Mouse (Mus musculus): ENCODE results near the gene Fmo9. TPM values are rescaled to one million over a fixed set of nuclear protein-coding genes. Genes with fewer than 3 reads are reported as not detected.

Fmo9 gene
- polyA plus RNA-seq (2014; fragmentation: Nextera tagmentation; extraction: Ambion mirVana) = 0.15 TPM in 1 of 2 replicates, not detected in the other

DNA sequence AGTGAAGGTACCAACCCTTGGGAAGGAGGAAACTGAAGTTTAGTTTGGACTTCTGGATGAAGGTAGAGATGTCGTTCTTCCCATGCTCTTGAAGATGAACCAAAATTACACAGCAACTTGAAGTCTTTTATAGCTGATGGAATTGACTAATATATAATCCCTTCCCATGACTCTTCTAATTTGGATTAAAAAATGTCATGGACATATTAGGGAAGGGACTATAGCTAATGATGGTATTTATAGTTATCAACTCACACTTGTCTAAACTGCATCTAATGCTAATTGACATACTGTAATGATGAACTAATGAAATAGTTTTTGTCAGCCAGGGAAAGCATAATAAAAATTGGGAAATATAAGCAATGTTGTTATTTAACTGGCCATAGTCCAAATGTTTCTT is at the start of gene Fmo9:
Gene Fmo9 (minus strand): TSS at position 101 of the 400 bp plus-strand sequence.
- Histone ChIP-seq H3K4me2 (ENCODE audit: low read depth, low read length) (no peak within 1 kb of the TSS), H3K4me3 (ENCODE audit: low read depth, low read length) (no peak within 1 kb of the TSS), H3K9me3 (ENCODE audit: control insufficient read depth, low read length) (no peaks in the 10 kb centered on the region), H3K4me1 (ENCODE audit: control insufficient read depth, insufficient read depth, low read length) (no peaks in the 10 kb centered on the region), H3K9ac (ENCODE audit: low read depth, low read length) (no peak within 1 kb of the TSS), H3K27me3 (replicated peaks; ENCODE audit: control insufficient read depth, insufficient read depth, low read length) (no peaks in the 10 kb centered on the region), H3K36me3 (ENCODE audit: control insufficient read depth, insufficient read depth, low read length) (no peaks in the 10 kb centered on the region), H3K27ac (replicated peaks; ENCODE audit: low read depth, low read length) (no peak within 1 kb of the TSS)
- DNase-seq (ENCODE audit: low spot score) (no peak), ATAC-seq (ENCODE audit: low read depth) (no peak)
- WGBS = 79% methylated on average over 1 of the region's 1 CpGs

DNA sequence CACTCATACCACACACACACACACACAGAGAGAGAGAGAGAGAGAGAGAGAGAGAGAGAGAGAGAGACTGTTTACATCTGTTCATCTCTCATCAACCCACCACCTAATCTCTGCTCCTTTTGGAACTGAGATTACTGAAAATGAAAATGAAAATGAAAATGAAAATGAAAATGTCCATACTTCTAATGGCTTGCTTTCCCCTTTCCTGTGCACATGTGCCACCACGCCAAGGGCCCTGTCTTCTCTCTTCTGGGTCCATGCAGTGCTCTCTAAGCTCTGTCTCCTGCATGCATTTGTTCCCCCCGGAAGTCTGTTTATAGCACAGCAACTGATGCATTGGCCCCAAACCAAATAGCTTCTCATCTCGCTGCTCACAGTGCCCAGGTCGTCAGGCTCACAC is 49.2 kb upstream of the Fmo9 start:
- no peaks in the 10 kb centered on the region for H3K4me1 ChIP-seq (ENCODE audit: control insufficient read depth, insufficient read depth, low read length)
- H3K9me3 ChIP-seq (ENCODE audit: control insufficient read depth, low read length) = no peaks in the 10 kb centered on the region
- ATAC-seq (ENCODE audit: low read depth) = no peak
- 74% methylated on average over 4 of the region's 4 CpGs for WGBS
- no peak overlapping the region for H3K9ac ChIP-seq (ENCODE audit: low read depth, low read length)
- no peak overlapping the region for H3K27ac ChIP-seq (replicated peaks; ENCODE audit: low read depth, low read length)
- H3K4me3 ChIP-seq (ENCODE audit: low read depth, low read length) = no peak overlapping the region
- H3K4me2 ChIP-seq (ENCODE audit: low read depth, low read length) = no peak overlapping the region
- H3K36me3 ChIP-seq (ENCODE audit: control insufficient read depth, insufficient read depth, low read length) = no peaks in the 10 kb centered on the region
- no peak for DNase-seq (ENCODE audit: low spot score)
- H3K27me3 ChIP-seq (replicated peaks; ENCODE audit: control insufficient read depth, insufficient read depth, low read length) = no peaks in the 10 kb centered on the region

DNA sequence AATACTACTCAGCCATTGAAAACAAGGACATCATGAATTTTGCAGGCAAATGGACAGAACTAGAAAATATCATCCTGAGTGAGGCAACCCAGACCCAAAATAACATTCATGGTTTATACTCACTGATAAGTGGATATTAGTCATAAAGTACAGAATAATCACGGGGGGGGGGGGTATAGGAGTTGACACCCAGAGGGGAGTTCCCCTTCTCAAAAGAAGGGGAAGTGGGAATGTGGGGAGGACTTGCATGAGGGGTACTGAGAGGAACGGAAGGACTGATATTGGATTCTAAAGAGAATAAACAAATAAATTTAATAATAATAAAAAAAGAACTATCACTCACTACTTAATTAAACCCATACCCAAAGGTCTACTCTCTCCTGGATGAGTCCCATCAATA is 48.6 kb upstream of the Fmo9 start:
- Histone ChIP-seq H3K27ac (replicated peaks; ENCODE audit: low read depth, low read length) (no peak overlapping the region), H3K9ac (ENCODE audit: low read depth, low read length) (no peak overlapping the region), H3K4me2 (ENCODE audit: low read depth, low read length) (no peak overlapping the region), H3K27me3 (replicated peaks; ENCODE audit: control insufficient read depth, insufficient read depth, low read length) (no peaks in the 10 kb centered on the region), H3K9me3 (ENCODE audit: control insufficient read depth, low read length) (no peaks in the 10 kb centered on the region), H3K4me3 (ENCODE audit: low read depth, low read length) (no peak overlapping the region), H3K36me3 (ENCODE audit: control insufficient read depth, insufficient read depth, low read length) (no peaks in the 10 kb centered on the region), H3K4me1 (ENCODE audit: control insufficient read depth, insufficient read depth, low read length) (no peaks in the 10 kb centered on the region)
- ATAC-seq (ENCODE audit: low read depth) (no peak), DNase-seq (ENCODE audit: low spot score) (no peak)
- 53% methylated on average over 2 of the region's 2 CpGs for whole genome bisulfite sequencing

DNA sequence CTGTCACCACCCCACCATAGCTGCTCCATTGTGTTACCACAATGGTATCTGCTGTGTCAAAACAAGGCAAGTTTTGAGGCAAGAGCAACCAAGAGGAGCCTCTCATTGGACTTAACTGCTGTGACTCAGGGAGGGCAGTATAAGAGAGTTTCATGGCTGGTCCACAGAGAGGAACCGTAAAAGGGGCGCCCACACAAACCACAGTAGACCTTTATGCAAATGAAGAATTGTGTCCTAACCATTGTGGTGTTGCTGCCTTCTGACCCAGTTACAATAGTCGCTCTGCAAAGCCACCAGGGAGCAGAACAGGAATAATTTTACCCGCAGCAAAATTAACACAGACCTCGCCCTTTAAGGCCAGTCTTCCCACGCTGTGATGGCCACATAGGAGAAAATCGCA is 29.2 kb upstream of the Fmo9 start:
- WGBS = 88% methylated on average over 7 of the region's 7 CpGs
- H3K9ac ChIP-seq (ENCODE audit: low read depth, low read length) = no peak overlapping the region
- H3K36me3 ChIP-seq (ENCODE audit: control insufficient read depth, insufficient read depth, low read length) = no peaks in the 10 kb centered on the region
- no peak overlapping the region for H3K4me2 ChIP-seq (ENCODE audit: low read depth, low read length)
- DNase-seq (ENCODE audit: low spot score) (no peak), ATAC-seq (ENCODE audit: low read depth) (no peak)
- H3K27me3 ChIP-seq (replicated peaks; ENCODE audit: control insufficient read depth, insufficient read depth, low read length) = no peaks in the 10 kb centered on the region
- no peak overlapping the region for H3K27ac ChIP-seq (replicated peaks; ENCODE audit: low read depth, low read length)
- H3K4me3 ChIP-seq (ENCODE audit: low read depth, low read length) = no peak overlapping the region
- no peaks in the 10 kb centered on the region for H3K4me1 ChIP-seq (ENCODE audit: control insufficient read depth, insufficient read depth, low read length)
- H3K9me3 ChIP-seq (ENCODE audit: control insufficient read depth, low read length) = no peaks in the 10 kb centered on the region

GRCm38 (mm10) chr1:166702270-166702912 is 20.7 kb upstream of the Fmo9 start:
- 70% methylated on average over 10 of the region's 10 CpGs for WGBS
- no peak overlapping the region for H3K27ac ChIP-seq (replicated peaks; ENCODE audit: low read depth, low read length)
- no peak overlapping the region for H3K9ac ChIP-seq (ENCODE audit: low read depth, low read length)
- no peak overlapping the region for H3K4me2 ChIP-seq (ENCODE audit: low read depth, low read length)
- no peaks in the 10 kb centered on the region for H3K36me3 ChIP-seq (ENCODE audit: control insufficient read depth, insufficient read depth, low read length)
- no peaks in the 10 kb centered on the region for H3K4me1 ChIP-seq (ENCODE audit: control insufficient read depth, insufficient read depth, low read length)
- DNase-seq (ENCODE audit: low spot score) (peak; percentile 8), ATAC-seq (ENCODE audit: low read depth) (no peak)
- H3K27me3 ChIP-seq (replicated peaks; ENCODE audit: control insufficient read depth, insufficient read depth, low read length) = no peaks in the 10 kb centered on the region
- no peaks in the 10 kb centered on the region for H3K9me3 ChIP-seq (ENCODE audit: control insufficient read depth, low read length)
- H3K4me3 ChIP-seq (ENCODE audit: low read depth, low read length) = no peak overlapping the region

DNA sequence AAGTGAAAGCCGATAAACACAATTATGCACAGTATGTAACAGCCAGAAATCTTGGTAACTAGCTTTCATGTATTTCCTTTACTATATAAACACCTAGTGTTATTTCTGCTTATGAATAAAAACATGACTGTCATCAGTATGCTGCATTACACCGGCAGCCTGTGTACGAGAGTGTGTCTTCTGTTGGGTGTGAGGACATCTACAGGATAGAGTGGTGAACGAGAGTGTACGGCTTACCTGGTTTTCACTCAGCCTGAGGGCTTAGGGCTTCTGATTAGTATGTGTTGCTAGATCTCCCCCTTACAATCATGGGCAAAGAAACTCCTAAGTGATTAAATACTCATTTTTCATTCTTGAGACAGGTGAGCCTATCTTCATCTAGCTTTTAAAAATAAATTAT is 12.4 kb downstream of the Fmo9 start:
- ATAC-seq (ENCODE audit: low read depth) = no peak
- H3K27me3 ChIP-seq (replicated peaks; ENCODE audit: control insufficient read depth, insufficient read depth, low read length) = no peaks in the 10 kb centered on the region
- no peak for DNase-seq (ENCODE audit: low spot score)
- no peaks in the 10 kb centered on the region for H3K4me1 ChIP-seq (ENCODE audit: control insufficient read depth, insufficient read depth, low read length)
- no peak overlapping the region for H3K9ac ChIP-seq (ENCODE audit: low read depth, low read length)
- no peaks in the 10 kb centered on the region for H3K36me3 ChIP-seq (ENCODE audit: control insufficient read depth, insufficient read depth, low read length)
- WGBS = 81% methylated on average over 5 of the region's 5 CpGs
- H3K4me3 ChIP-seq (ENCODE audit: low read depth, low read length) = no peak overlapping the region
- H3K27ac ChIP-seq (replicated peaks; ENCODE audit: low read depth, low read length) = no peak overlapping the region
- no peaks in the 10 kb centered on the region for H3K9me3 ChIP-seq (ENCODE audit: control insufficient read depth, low read length)
- no peak overlapping the region for H3K4me2 ChIP-seq (ENCODE audit: low read depth, low read length)

- no peak overlapping the region for H3K4me3 ChIP-seq (ENCODE audit: low read depth, low read length)
- no peaks in the 10 kb centered on the region for H3K4me1 ChIP-seq (ENCODE audit: control insufficient read depth, insufficient read depth, low read length)
- 87% methylated on average over 8 of the region's 8 CpGs for WGBS
- H3K27me3 ChIP-seq (replicated peaks; ENCODE audit: control insufficient read depth, insufficient read depth, low read length) = no peaks in the 10 kb centered on the region
- DNase-seq (ENCODE audit: low spot score) (no peak), ATAC-seq (ENCODE audit: low read depth) (no peak)
- H3K9me3 ChIP-seq (ENCODE audit: control insufficient read depth, low read length) = no peaks in the 10 kb centered on the region
- H3K36me3 ChIP-seq (ENCODE audit: control insufficient read depth, insufficient read depth, low read length) = no peaks in the 10 kb centered on the region
- H3K4me2 ChIP-seq (ENCODE audit: low read depth, low read length) = no peak overlapping the region
- H3K27ac ChIP-seq (replicated peaks; ENCODE audit: low read depth, low read length) = no peak overlapping the region
- H3K9ac ChIP-seq (ENCODE audit: low read depth, low read length) = no peak overlapping the region
These were observed 20.8 kb downstream of the Fmo9 start for GRCm38 (mm10) chr1:166660800-166661199.

GRCm38 (mm10) chr1:166647593-166647992 is 34.1 kb downstream of the Fmo9 start, which contains the start of gene Gm4847:
Gene Gm4847 (minus strand): TSS chr1:166647693.
- ATAC-seq (ENCODE audit: low read depth) (no peak), DNase-seq (ENCODE audit: low spot score) (no peak)
- no peaks in the 10 kb centered on the region for H3K9me3 ChIP-seq (ENCODE audit: control insufficient read depth, low read length)
- no peaks in the 10 kb centered on the region for H3K4me1 ChIP-seq (ENCODE audit: control insufficient read depth, insufficient read depth, low read length)
- H3K27ac ChIP-seq (replicated peaks; ENCODE audit: low read depth, low read length) = no peak within 1 kb of the TSS
- WGBS = 93% methylated on average over 2 of the region's 2 CpGs
- H3K4me3 ChIP-seq (ENCODE audit: low read depth, low read length) = no peak within 1 kb of the TSS
- H3K4me2 ChIP-seq (ENCODE audit: low read depth, low read length) = no peak within 1 kb of the TSS
- H3K36me3 ChIP-seq (ENCODE audit: control insufficient read depth, insufficient read depth, low read length) = no peaks in the 10 kb centered on the region
- no peak within 1 kb of the TSS for H3K9ac ChIP-seq (ENCODE audit: low read depth, low read length)
- no peaks in the 10 kb centered on the region for H3K27me3 ChIP-seq (replicated peaks; ENCODE audit: control insufficient read depth, insufficient read depth, low read length)
